Comparison of ENCODE assay signal across 8 mouse cellular contexts in the genomic region with DNA sequence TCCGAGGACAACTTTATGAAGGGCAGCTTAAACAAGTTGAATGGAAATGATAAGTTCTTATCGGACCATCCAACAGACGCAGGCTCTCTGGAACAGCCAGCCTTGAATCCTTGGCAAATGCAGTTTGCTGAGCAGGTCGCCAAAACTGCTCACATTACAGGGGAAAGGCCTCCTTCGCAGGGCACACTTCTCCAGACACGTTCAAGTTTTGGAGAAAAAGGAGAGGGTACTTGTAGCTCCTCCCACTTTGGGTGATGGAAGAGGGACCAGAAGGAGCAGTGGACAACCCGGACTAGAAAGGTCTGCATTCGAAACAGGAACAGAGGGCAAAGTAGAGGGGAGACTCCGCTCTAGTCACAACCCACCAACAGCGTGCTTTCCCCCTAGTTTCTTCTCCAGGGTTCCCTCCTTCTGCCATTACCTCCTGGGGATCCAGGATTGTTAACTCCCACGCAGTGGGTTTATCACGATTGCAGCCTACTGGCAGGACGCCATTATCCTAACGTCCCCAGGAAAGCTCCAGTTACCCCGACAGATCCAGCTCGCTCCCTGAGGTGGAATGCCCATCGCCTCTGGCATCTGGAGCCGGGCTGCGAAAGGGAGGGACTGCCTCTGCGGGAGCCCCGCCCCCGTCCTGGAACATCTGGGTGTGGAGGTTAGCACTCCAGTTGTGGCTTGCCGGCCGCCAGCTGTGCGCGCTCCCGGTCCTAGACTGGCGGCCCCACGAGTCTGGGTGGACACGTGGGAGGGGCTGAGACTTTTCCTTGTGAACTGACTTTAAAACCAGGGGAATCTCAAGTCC.
A peak's percentile ranks its signal among the peaks of the same experiment; 100 is the strongest.
DNase-seq lines count a peak whose midpoint lies in the region; ATAC-seq lines count a peak whose summit lies in the region.

No protein-coding gene starts in this region.

- peak; percentile 79 for ATAC-seq in embryonic facial prominence, embryonic 14.5 days (ENCODE audit: low read depth)
- peak; percentile 28; the same call in 1 of the 2 replicates for ATAC-seq in heart, embryonic 13.5 days (ENCODE audit: extremely low read depth, insufficient number of reproducible peaks, low FRiP score, low TSS enrichment)
- peak; percentile 85 for ATAC-seq in kidney, embryonic 15.5 days (replicated peaks; ENCODE audit: low FRiP score)
- peak; percentile 16; the same call in 1 of the 2 replicates for ATAC-seq in neural tube, embryonic 15.5 days (ENCODE audit: low FRiP score)

- WGBS in embryonic facial prominence, embryonic 14.5 days, result 9% methylated on average over 30 of the region's 30 CpGs
- 10% methylated on average over 30 of the region's 30 CpGs for WGBS in heart, embryonic 13.5 days
- 8% methylated on average over 30 of the region's 30 CpGs for WGBS in kidney, embryonic 15.5 days
- 11% methylated on average over 30 of the region's 30 CpGs for WGBS in neural tube, embryonic 15.5 days

- peak; percentile 51 for DNase-seq in right cerebral cortex, postnatal 14 days
- DNase-seq in right cerebral cortex, adult 18-20 months, result no peak
- DNase-seq in embryonic facial prominence, embryonic 14.5 days (ENCODE audit: low spot score), result peak; percentile 93
- peak; percentile 83 to 89 for DNase-seq in lung, adult 18-20 months
- peak; percentile 72 to 80 for DNase-seq in urinary bladder, adult 18-20 months (ENCODE audit: low spot score in 2 of 2)

- H3K4me1 ChIP-seq in embryonic facial prominence, embryonic 14.5 days (ENCODE audit: control insufficient read depth, insufficient read depth, low read length), result peaks cover 32% of the 10 kb centered on the region
- H3K4me1 ChIP-seq in heart, embryonic 13.5 days, result peaks cover 49% of the 10 kb centered on the region
- peaks cover 29% of the 10 kb centered on the region for H3K4me1 ChIP-seq in kidney, embryonic 15.5 days
- H3K4me1 ChIP-seq in neural tube, embryonic 15.5 days, result peaks cover 32% of the 10 kb centered on the region

- peak overlapping the region; percentile 57 for H3K9ac ChIP-seq in embryonic facial prominence, embryonic 14.5 days (ENCODE audit: low read depth, low read length)
- peak overlapping the region; percentile 76 for H3K9ac ChIP-seq in heart, embryonic 13.5 days
- H3K9ac ChIP-seq in kidney, embryonic 15.5 days, result peak overlapping the region; percentile 30
- peak overlapping the region; percentile 41 for H3K9ac ChIP-seq in neural tube, embryonic 15.5 days (replicated peaks)

- no peaks in the 10 kb centered on the region for H3K9me3 ChIP-seq in embryonic facial prominence, embryonic 14.5 days (ENCODE audit: control insufficient read depth, low read length)
- 0 out of 2 replicates have a peak, but pooled peaks cover 4% of the 10 kb centered on the region for H3K9me3 ChIP-seq in heart, embryonic 13.5 days
- H3K9me3 ChIP-seq in kidney, embryonic 15.5 days (replicated peaks), result no peaks in the 10 kb centered on the region
- no peaks in the 10 kb centered on the region for H3K9me3 ChIP-seq in neural tube, embryonic 15.5 days (replicated peaks)

- no peaks in the 10 kb centered on the region for H3K36me3 ChIP-seq in embryonic facial prominence, embryonic 14.5 days (ENCODE audit: control insufficient read depth, insufficient read depth, low read length)
- H3K36me3 ChIP-seq in heart, embryonic 13.5 days, result no peaks in the 10 kb centered on the region
- no peaks in the 10 kb centered on the region for H3K36me3 ChIP-seq in kidney, embryonic 15.5 days
- H3K36me3 ChIP-seq in neural tube, embryonic 15.5 days, result no peaks in the 10 kb centered on the region

- peak overlapping the region; percentile 68 for H3K4me2 ChIP-seq in embryonic facial prominence, embryonic 14.5 days (ENCODE audit: low read depth, low read length)
- H3K4me2 ChIP-seq in heart, embryonic 13.5 days, result peak overlapping the region; percentile 73
- peak overlapping the region; percentile 79 for H3K4me2 ChIP-seq in kidney, embryonic 15.5 days
- H3K4me2 ChIP-seq in neural tube, embryonic 15.5 days, result peak overlapping the region; percentile 64

- H3K4me3 ChIP-seq in embryonic facial prominence, embryonic 14.5 days (ENCODE audit: low read depth, low read length), result peak overlapping the region; percentile 34
- H3K4me3 ChIP-seq in heart, embryonic 13.5 days, result peak overlapping the region; percentile 45
- peak overlapping the region; percentile 39 for H3K4me3 ChIP-seq in kidney, embryonic 15.5 days (replicated peaks)
- H3K4me3 ChIP-seq in neural tube, embryonic 15.5 days (replicated peaks), result peak overlapping the region; percentile 35

- H3K27me3 ChIP-seq in embryonic facial prominence, embryonic 14.5 days (replicated peaks; ENCODE audit: control insufficient read depth, insufficient read depth, low read length), result no peaks in the 10 kb centered on the region
- H3K27me3 ChIP-seq in heart, embryonic 13.5 days (replicated peaks), result no peaks in the 10 kb centered on the region
- H3K27me3 ChIP-seq in kidney, embryonic 15.5 days, result no peaks in the 10 kb centered on the region
- no peaks in the 10 kb centered on the region for H3K27me3 ChIP-seq in neural tube, embryonic 15.5 days (replicated peaks)

- peak overlapping the region; percentile 96 for H3K27ac ChIP-seq in embryonic facial prominence, embryonic 14.5 days (replicated peaks; ENCODE audit: low read depth, low read length)
- peak overlapping the region; percentile 99 for H3K27ac ChIP-seq in heart, embryonic 13.5 days (replicated peaks)
- peak overlapping the region; percentile 93 for H3K27ac ChIP-seq in kidney, embryonic 15.5 days
- H3K27ac ChIP-seq in neural tube, embryonic 15.5 days (replicated peaks), result peak overlapping the region; percentile 63

Comparison
In these comparisons a context has a peak if more than half of its experiments do, and no peak if none do; other contexts are left out.
1. ATAC-seq: peak in every context shown above with its lines; median percentile 85 in kidney, embryonic 15.5 days; 79 in embryonic facial prominence, embryonic 14.5 days; 28 in heart, embryonic 13.5 days; 16 in neural tube, embryonic 15.5 days.